Mouse (Mus musculus) spleen, adult 12 weeks (tissue): ENCODE measurements around the gene C530008M17Rik.

Source experiments
- DNase-seq: peaks from one replicate; pipeline ENCODE4 v3.0.0; 2022; ENCODE audit warnings: low spot score

Gene C530008M17Rik

DNA sequence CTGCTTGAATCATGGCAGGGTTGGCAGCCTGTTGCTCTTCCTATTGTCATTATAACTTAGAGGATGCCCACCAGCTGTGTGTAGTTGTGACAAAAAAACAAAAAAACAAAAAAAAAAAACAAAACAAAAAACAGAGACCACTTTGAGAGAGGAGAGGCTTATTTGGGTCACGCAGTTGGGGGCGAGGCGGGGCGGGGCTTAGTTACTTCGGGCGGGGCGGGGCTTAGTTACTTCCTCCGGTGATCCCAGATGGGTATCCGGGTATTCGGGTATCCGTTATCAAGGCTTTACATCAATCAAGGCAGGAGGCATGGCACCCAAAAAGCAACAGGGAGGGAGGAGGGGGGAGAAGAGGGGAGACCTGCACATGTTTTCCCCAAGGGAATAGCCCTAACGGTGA lies 46.3 kb downstream of the C530008M17Rik start:
- no peak for DNase-seq

DNA sequence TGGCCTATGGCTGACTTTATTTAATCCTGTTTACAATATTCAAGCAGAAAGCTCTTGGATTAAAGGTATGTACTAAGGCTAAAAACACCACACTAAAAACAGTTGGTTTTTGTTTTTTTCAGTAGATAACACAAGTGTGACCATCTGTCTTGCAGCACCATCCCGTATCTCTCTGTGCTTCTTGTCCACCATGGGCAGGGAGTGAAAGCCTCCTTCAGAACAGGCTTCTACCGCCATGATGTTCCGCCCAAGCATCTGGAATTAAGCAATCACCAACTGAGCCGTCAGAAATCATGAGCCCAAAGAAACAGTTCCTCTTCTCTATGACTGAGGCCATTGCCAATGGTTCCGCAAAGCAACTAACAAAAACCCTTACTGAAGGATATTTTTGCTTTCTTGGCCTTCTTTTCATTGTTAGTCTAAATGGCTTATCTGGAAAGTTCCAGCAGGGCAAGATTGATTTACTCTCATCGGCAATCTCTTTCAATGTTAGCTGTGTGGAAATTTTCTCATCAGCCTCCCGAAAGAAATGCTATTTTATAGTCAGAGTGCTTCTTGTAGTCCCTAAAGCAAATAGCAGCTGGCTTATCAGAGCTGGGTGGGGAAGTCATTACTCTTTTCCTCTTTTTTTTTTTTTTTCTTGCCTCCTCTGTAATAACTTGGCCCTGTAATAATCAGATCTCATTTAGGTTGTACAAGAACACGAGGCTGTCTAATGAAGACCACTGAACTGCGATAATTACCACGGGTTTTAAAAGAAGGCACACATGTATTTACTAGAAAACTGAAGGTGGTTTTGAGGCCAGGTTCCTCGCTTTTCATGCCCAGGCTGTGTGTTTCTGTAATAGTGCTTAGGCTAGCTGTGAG lies 49.2 kb downstream of the C530008M17Rik start:
- DNase-seq = no peak

DNA sequence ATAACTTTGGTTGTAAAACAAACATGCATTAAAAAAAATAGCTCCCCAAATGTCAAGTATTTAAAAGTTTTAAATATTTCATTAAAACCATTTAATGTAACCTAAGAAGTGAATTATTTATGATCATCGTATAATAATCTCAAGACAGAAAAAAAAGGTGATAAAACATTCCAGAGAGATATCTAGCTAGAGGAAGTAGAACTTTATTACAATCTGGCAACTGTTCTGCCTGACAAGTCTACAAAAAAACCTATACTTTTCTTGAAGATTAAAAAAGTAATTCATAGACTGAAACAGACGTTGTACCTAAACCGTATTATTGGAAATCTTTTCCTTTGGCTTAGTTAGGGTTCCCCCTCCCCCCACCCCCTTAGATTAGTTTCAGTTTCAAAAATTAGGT lies 50.8 kb downstream of the C530008M17Rik start:
- no peak for DNase-seq

DNA sequence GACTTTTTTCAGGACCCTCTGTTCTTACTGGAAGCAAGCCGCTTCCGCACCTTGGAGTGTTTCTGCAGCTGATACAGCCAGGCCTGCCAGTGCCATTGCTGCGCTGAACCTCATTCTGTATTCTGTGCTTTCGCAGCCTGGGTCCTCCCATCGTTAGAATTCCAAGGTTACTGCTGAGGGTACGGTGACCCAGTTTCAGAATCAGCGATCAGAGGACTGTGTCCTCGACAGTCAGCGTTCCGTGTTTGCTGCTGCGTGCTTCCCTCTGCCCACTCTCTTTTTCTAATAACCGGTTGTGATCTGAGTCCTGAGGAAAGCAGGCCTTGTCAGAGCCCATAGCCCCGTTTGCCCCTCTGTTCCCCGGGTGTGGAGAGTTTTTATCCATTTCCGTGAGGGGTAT lies 51.7 kb downstream of the C530008M17Rik start:
- DNase-seq = no peak

DNA sequence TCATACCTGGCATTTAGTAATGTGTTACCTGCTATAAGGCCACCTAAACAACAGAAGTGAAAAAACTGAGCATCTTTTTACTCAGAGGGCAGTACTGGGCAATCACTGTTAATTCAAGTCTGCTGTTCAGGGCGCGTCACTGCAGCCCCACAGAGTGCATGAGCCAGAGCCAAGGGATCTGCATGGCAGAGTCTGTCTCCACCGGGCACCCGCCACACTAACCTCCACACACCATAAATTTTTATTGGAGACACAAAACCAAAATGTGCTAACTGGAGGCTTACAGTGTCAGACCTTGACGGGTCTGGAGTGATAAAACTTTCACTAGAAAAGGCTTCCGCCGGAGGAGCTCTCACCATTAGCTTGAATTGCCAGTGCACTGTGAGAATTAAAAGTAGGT lies 57.4 kb downstream of the C530008M17Rik start:
- DNase-seq = no peak

DNA sequence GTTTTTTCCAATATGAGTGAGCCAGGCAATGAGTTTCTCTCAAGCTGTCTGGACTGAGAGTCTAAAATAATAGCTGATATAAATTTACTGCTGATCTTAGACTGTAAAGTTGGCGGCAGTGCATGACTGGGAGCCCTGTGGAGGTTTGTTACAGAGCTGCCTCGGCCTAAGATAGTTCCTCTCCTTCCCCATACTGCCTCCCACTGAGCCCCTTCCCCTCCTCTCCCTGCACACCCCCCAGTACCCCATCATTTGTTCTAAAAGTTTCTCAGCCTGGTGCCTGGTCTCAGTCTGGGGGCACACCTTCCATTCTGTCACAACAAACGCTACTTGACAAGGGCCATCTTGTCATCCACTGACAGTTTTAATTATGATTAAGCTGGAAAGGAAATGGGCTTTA lies 63.6 kb downstream of the C530008M17Rik start:
- DNase-seq = no peak

DNA sequence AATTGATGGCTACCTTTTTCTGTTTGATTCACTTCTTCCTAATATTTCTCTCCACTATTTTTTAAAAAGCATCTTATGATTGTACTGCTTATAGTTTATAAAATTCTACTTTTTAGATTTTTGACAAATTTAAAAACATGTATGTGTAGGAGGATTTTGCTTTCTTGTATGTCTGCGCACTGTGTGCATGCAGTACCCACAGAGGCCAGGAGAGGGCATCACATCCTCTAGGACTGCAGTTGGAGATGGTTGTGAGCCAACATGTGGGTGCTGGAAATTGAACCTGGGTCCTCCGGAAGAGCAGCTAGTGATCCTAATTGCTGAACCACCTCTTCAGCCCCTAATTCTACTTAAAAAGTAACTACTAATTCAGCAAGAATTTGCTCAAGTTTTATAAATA lies 68.6 kb downstream of the C530008M17Rik start:
- no peak for DNase-seq

DNA sequence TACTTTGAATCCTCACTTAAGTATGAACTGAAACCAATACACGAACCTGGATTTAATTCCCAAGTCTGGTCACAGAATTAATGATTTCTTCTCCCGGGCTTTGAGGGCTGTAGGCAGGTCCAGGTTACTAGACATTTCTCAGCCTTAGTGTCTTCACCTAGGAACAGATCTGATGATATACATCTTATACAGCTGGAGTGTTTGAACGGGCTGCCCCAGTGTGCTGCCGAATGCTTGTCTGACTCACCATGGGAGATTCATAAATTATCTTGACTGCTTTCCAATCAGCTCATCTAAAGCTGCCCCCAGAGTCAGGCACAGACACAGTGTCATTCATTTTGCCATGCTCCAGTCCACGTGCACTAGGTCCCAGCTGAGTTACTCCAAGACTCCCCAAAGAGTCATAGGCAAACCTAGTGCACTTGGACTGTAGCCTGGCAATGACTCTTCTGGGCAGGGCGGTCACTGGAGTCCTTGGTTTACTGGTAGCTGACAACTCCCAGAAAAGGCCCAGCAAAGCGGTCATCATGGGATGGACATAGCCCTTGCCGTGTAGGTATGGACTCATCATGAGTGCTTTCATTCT lies 70.3 kb downstream of the C530008M17Rik start:
- no peak for DNase-seq

DNA sequence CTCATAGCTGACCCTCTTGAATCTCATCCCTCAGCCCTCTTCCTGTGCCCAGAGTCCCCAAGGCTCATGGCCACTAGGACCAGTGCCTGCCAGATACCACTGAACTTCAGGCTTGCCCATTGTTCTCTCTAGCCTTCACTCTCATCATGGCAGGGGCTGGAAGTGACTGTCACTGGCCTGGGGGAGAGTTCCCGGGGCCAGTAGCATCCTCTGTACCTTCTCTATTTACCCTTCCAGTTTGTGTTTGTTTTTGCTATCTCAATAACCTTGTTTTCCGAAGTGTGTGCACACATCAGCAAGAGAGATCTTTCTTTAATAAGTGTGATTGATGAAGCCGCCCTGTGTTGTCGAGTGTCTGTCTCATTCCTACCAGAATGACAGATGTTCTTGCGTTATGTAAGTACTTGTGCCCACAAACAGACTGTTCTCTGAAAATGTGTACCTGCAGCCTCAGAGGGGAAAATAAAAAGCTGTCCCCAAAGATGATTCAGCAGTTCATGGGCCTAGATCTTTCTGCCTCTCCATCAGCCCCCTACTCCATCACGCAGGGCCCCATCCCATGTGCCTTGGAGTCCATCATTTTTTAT lies 76.8 kb downstream of the C530008M17Rik start:
- DNase-seq = no peak

DNA sequence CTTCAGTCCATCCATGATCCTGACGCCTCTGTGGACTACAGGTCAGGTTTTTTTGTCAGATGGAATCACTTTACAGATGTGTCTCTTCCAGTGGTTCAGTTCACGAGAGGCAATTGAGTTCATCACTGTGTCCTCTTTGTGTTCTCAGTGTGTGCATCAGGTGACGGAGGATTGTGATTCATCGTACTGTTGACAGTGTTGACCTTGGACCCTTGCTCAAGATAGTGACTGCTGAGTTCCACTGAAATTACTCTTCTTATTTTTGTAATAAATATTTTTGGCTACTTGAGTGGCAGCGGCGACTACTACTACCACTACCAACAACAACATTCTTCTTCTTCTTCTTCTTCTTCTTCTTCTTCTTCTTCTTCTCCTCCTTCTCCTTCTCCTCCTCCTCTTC lies 85.2 kb downstream of the C530008M17Rik start:
- DNase-seq = no peak

DNA sequence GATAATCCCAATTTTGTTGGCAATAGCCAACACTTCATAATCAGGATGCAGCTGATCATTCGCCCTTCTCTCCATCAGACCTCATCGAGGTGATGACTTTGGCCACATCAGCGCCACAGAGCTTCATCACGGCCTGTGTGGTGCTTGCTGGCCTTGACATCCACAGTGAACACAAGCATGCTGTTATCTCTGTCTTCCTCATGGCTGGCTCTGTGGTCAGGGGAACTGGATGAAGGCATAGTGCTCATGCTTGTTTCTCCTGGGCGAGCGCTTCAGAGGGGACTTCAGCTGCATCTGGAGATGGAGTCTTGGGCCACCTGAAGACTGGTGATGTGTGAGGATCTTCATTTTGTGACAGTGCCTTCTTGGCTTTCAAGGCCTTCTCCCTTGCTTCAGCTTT lies 85.8 kb downstream of the C530008M17Rik start:
- no peak for DNase-seq

DNA sequence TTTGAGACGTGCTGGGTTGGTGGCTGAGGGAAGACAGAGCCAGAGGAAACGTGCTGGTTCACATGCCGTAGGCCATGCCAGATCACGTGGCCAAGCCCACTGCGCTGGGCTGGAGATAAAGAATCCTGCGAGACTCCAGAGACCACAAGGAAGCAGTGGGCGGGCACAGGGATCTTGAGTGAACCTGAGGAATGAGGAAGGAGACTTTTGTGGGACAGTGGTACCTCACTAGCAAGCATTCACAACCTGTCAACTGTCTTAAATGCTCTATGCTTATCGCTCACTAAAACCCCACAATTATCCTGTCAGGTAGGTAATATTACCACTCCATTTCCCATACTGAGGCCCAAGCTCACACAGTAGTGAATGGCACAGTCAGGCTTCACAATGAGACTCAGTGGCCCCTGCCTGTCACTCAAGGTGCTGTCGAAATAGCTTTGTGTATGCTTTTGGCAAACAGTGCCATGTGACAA lies 88.5 kb downstream of the C530008M17Rik start:
- DNase-seq = no peak

DNA sequence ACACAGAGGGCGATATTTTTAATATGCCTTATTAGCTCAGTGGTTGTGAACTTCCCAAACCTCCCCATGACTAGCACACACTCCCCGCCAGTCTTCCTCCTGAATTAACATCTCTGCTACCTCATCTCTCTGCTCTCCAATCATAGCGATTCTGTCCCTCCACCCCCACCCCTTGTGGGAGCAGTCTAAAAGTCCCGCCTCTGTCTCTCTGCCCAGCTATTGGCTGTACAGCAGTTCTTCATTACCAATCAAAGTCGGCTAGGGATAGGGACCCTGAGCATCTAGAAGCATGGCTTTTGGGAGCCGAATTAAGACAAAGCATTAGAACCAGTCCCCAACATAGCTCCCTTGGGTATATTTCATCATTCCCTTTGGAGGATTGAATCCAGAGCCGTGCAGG lies 91.5 kb downstream of the C530008M17Rik start:
- DNase-seq = no peak

DNA sequence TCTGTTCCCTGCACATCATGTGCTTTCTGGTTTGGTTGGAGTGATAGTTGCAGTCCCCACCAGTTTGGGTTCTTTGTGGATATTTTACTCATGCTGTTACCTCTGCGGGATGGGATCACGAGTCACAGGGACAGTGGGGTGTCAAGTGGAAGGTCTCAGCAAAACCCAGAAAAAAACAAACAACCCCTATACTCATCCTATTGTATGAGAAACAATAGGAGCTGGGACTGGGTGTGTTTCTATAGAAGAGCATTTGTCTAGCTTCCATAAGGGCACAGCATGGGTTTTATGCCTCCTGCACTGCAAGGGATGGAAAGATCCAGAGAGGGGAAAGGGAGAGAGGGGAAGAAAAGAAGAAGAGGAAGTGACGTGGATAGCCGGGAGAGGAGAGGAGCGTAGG lies 96.0 kb downstream of the C530008M17Rik start:
- no peak for DNase-seq

DNA sequence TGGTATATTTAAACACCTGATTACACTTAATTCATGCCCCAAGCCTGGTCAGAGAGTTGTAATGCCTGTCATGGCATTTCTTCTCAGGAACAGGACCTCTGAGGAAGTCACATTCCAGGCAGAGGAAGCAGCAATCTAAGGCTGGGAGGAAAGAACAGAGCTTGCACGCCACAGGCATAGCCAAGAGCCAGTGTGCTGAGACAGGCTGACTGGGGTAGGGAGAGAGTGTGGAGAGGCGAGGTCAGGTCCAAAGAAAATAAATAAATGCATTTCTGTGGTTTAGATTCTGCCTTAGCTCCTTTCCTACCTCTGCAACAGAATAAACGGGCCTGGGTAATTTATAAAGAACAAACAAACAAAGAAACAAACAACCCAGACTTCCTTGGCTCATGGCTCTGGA lies 104.0 kb downstream of the C530008M17Rik start:
- DNase-seq = no peak

DNA sequence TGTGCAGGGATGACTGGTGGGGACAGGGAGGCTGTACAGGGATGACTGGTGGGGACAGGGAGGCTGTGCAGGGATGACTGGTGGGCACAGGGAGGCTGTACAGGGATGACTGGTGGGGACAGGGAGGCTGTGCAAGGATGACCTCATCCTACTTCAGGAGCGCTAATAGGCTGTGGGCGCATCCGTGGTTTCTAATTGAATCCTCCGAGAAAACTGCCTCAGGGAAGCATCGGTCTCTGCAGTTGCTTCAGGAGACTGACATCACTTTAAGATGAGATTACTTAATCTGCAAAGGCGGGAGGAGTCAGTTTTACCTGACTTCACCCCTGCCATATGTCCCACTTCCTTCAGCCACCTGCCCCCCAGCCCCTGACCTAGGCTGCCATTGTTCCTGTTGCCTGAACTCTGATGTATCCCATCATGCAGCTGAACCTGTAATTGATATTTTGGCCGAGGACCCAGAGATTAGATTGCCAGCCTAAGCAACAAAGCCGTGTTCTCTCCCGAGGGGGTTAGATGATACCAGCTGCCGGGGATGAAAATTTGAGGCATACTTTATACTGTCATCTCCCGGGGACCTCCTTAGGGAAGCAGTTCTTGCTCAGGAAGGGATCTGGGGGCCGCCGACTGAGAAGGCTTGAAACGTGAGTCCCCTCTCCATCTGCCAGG lies 105.9 kb downstream of the C530008M17Rik start:
- DNase-seq = no peak

DNA sequence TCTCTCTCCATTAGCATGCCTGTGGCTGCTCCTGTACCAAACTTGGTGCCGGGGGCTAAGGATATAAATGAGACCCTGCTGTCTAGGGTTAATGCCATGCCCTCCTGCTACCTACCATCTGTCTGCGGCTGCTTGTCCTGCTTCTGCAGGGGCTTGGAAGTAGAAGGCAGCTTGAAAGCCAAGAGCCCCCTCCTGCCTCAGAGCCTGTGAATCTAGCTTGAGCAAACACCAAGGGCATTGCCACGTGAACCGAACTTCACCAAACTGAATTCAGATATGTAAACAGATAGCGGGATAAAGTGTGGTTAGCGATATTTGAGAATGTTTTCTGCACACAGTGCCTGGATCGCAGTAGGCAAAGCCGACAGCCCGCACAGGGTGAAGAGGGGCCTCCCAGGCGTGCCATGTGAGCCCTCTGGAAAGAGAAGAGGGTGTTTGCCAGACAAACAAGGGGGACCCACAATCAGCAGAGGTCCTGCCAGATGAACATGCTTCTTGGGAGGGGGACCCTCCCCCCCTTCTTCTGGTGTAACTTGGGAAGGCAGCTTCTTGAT lies 106.9 kb downstream of the C530008M17Rik start:
- DNase-seq = no peak

DNA sequence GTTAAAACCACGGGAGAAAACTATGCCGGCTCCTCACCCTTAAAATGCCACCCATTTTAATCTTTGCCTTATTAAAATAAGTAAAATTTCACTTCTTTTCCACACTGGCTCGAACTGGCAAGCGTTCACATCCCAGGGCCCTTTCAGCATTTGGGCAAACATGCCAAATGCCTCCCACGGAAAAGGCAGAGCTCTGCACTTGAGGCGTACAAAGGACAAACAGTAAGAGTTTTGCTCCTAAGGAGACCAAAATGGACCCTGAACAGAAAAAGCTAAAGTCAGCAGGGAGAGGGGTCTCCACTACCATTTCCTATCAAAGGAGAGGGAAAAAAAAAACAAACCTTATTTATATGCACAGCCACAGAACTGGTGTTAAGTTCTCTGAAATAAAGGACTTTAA lies 107.4 kb downstream of the C530008M17Rik start:
- DNase-seq = no peak

DNA sequence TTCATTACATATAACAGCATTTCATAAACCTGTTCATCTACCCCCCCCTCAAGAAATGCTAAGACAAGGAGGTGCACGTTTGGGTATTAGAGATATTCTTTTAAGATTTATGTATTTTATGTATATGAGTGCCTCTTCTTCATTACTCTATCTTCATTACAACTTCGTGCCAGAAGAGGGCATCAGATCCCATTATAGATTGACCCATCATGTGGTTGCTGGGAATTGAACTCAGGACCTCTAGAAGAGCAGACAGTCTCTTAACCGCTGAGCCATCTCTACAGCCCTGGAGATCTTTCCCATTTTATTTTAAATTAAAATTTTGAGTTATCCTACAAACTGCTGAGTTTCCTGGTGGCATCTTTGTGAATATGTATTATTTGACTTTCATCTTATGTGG lies 112.7 kb downstream of the C530008M17Rik start:
- no peak for DNase-seq

DNA sequence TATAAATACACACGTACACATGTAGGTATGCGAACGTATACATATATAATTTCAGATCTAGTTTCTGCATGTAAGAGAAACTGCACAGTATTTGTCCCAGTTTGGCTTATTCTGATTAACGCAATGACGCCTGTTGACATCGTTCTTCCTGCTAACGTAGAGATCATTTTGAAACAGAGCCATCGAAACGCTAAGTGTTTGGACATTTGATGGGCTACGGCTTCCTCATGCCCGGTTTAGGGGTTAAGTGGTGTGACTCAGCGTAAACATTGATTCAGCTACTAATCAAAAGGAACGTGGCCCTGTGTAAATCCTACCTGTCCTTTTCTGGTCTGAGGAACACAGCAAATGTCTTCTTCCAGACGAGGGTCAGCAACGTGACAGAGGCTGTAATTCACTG lies 113.3 kb downstream of the C530008M17Rik start:
- DNase-seq = no peak

DNA sequence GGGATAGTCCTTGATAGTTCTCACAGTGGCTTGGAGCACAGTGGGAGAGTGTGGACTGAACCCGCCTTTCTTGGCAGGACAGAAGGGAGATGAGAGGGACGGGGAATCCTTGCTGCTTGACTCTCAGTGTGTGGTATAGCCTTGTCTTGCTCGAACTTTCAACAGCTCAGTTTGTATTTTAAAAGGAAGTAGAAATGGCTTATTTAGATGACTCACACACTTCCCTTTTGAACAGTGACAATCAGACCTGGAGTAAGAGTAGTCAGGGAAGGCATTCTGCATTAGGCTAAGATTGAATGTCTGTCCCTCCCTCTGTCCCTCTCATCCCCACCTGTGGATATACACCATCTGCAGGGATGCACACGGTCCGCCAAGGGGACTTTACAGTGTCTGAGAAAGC lies 115.1 kb downstream of the C530008M17Rik start:
- DNase-seq = no peak

DNA sequence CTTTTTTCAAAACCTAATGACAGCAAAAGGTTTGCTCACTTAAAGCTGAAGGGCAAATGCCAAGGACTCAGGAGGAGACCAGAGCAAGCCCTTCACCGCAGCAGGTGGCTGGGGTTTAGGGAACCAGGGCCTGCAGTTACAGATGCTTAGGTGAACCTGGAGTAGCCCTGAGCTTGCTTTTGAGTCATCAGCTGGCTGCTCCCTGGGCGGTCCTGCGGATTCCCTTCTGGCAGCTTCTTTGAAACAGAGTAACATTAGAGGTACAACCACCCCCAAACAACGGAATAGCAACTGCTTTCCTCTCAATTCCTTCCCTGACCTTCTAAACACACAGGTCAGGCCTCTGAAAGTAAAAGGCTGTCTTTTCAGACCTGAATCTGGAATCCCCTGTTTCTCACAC lies 116.5 kb downstream of the C530008M17Rik start:
- no peak for DNase-seq
